21 mouse cellular contexts compared by ENCODE assay signal in the genomic region with DNA sequence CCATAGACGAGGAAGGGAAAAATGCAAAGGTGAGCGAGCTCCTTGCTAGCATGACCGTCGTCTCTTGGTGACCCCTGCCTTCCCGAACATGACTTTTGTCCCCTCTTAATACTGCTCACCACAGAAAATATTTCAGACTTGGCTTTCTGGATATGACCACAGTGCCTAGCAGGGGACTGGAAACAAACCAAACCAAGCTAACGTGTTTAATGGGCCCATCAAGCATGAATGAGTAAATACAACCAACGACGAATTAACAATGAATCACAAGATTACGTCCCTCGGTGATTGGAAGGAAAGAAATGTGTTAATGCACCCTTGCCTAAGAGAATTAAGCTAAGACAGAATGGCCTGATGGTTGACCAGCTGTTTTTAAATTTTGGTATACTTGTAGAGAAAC. TPM values are rescaled to one million over a fixed set of nuclear protein-coding genes. Genes with fewer than 3 reads are reported as not detected.
DNase-seq lines count a peak whose midpoint lies in the region; ATAC-seq and TF ChIP-seq lines count a peak whose summit lies in the region.
"Had no signal": no experiment of that assay in that cellular context is flagged by ENCODE, and none has a peak within 500 bp of the region (broad histone marks: within the 10 kb centered on the region; RNA-seq: fewer than 3 reads in every experiment).

No protein-coding gene starts in this region.

- peaks cover 19% of the 10 kb centered on the region for H3K4me1 ChIP-seq in heart, embryonic 11.5 days (ENCODE audit: control insufficient read depth, insufficient read depth, low read length)
- no peaks in the 10 kb centered on the region; the same call in 1 of the 2 replicates for H3K4me1 ChIP-seq in lung, adult 2 months (ENCODE audit: control insufficient read depth, insufficient read depth, low read length)
- H3K4me1 ChIP-seq: neural tube, embryonic 12.5 days had no signal

- H3K27me3 ChIP-seq in heart, embryonic 11.5 days (ENCODE audit: control insufficient read depth, insufficient read depth, low read length), result no peaks in the 10 kb centered on the region
- H3K27me3 ChIP-seq: forebrain, embryonic 13.5 days; neural tube, embryonic 12.5 days had no signal

- ATAC-seq in heart, embryonic 11.5 days (replicated peaks; ENCODE audit: insufficient number of reproducible peaks, low FRiP score, low TSS enrichment), result no peak
- ATAC-seq: CD4-positive, CD25-positive, alpha-beta regulatory T cell, adult 4 months; forebrain, embryonic 13.5 days had no signal

- 71% methylated on average over 10 of the region's 10 CpGs for WGBS in heart, embryonic 11.5 days (ENCODE audit: insufficient replicate concordance)
- 66% methylated on average over 10 of the region's 10 CpGs for WGBS in lung, adult 2 months

- no peak overlapping the region for H3K4me3 ChIP-seq in heart, embryonic 11.5 days (ENCODE audit: low read depth, low read length)
- no peak overlapping the region for H3K4me3 ChIP-seq in lung, adult 2 months (replicated peaks; ENCODE audit: extremely low read depth, low read depth, low read length)
- H3K4me3 ChIP-seq: forebrain, embryonic 13.5 days; neural tube, embryonic 12.5 days had no signal

- TF ChIP-seq CTCF in lung, adult 2 months (IDR thresholded peaks at IDR 0.05; ENCODE audit: insufficient read depth, low read length), result no peak

- no peaks in the 10 kb centered on the region for H3K36me3 ChIP-seq in heart, embryonic 11.5 days (ENCODE audit: control insufficient read depth, insufficient read depth, low read length)
- H3K36me3 ChIP-seq: neural tube, embryonic 12.5 days had no signal

- peak; percentile 55 to 56 for DNase-seq in cerebellum, postnatal 10 days
- no peak for DNase-seq in cerebellum, adult 11-12 months
- no peak for DNase-seq in heart, adult 8-10 months (ENCODE audit: low spot score)
- DNase-seq in lung, adult 2 months, result peak; percentile 29
- DNase-seq in lung, postnatal 25 days (ENCODE audit: low spot score), result no peak
- DNase-seq in retina, embryonic 14.5 days (ENCODE audit: low spot score), result peak; percentile 51
- no peak for DNase-seq in ovary, postnatal 10 days (ENCODE audit: low spot score)
- DNase-seq: adrenal gland, postnatal 14 days; cerebellum, adult 9-10 months; kidney, adult 18-20 months; kidney, postnatal 14 days; left cerebral cortex, postnatal 4 days; thymus, postnatal 14 days had no signal

- no peak for TF ChIP-seq POLR2A in lung, adult 2 months (IDR thresholded peaks at IDR 0.05; ENCODE audit: borderline replicate concordance, extremely low read depth, low read depth, low read length)

- H3K27ac ChIP-seq in heart, embryonic 11.5 days (ENCODE audit: low read depth, low read length), result peak overlapping the region; percentile 81
- H3K27ac ChIP-seq: forebrain, embryonic 13.5 days; neural tube, embryonic 12.5 days; stomach, postnatal 0 days had no signal

- H3K4me2 ChIP-seq in heart, embryonic 11.5 days, result peak overlapping the region; percentile 35
- H3K4me2 ChIP-seq: forebrain, embryonic 13.5 days; neural tube, embryonic 12.5 days had no signal

- H3K9me3 ChIP-seq in heart, embryonic 11.5 days (replicated peaks; ENCODE audit: control insufficient read depth, low read length), result peaks cover 2% of the 10 kb centered on the region; the same call in 1 of the 2 replicates
- H3K9me3 ChIP-seq: neural tube, embryonic 12.5 days had no signal

- no peak overlapping the region for H3K9ac ChIP-seq in heart, embryonic 11.5 days (ENCODE audit: low read depth, low read length)
- H3K9ac ChIP-seq: forebrain, embryonic 13.5 days; neural tube, embryonic 12.5 days had no signal

RNA-seq across cellular contexts. Expression of a gene that starts 13.9 kb away (rescaled TPM):
- polyA plus RNA-seq in heart, embryonic 11.5 days (2014; fragmentation: Nextera tagmentation; extraction: Ambion mirVana), result 122 and 141 TPM in 2 replicates
- total RNA-seq in heart, adult 8-10 months (2022), result 100 to 1,000 TPM; 137 to 160 (median 155) TPM
- polyA plus RNA-seq in lung, adult 2 months (2012; rRNA removed), result 9.7 and 17.8 TPM in 2 replicates
- total RNA-seq: granulocyte monocyte progenitor cell, adult 5-6 weeks; monocyte, adult 5-6 weeks had no signal
- polyA plus RNA-seq: liver, adult 2 months had no signal

Comparison
In these comparisons a context has a peak if more than half of its experiments do, and no peak if none do; other contexts are left out.
1. DNase-seq: peak in cerebellum, postnatal 10 days (2 of 2), lung, adult 2 months (single experiment) and retina, embryonic 14.5 days (single experiment); none in cerebellum, adult 11-12 months (single experiment), heart, adult 8-10 months (single experiment), lung, postnatal 25 days (single experiment) and ovary, postnatal 10 days (single experiment).